Mouse (Mus musculus): ENCODE data around the gene Stac2. TPM values are rescaled to one million over a fixed set of nuclear protein-coding genes. Genes with fewer than 3 reads are reported as not detected.

The Stac2 gene
- polyA plus RNA-seq, 1 experiment: 0.87 TPM

DNA sequence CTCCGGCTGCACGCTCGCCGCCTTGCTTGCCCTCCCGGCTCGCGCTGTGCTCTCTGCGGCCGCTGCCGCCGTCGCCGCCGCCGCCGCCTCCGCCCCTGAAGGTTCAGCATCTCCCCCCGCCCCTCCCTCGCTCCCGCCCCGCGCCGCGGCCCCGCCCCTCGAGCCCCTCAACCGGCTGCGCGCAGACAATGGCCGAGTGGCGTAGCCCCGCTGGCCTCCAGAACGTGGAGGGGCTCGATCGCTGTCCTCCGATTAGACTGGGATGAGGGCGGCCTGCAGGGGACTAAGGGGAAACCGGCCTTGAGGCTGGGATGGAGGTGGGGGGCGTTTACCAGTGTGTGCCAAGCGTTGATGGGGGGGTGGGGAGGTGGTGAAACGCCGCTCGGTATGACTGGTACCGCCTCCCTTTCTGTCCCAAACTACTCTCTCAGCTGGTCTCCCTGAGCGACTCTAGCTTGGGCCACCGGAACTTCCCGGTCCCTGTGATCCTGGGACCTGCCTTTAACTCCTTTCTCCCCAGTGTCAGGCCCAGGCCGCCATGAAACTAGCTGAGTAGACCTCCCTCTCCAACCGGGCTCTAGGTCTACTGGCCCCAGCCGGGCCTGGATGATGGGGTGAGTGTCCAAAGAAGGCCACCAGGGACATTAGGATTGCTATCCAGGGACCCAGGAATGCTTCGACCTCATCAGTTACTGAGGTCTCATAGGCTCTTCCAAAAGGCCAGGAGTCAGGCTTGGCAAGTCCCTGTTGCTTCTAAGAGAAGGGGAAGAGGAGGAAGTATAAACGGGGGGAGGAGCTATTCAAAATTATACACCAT, 30.5 kb downstream of the Stac2 start, which contains the start of gene Cacnb1:
Cacnb1 (minus strand) TSS at position 480 of the 817 bp plus-strand sequence.
- 3% methylated on average over 44 of the region's 52 CpGs for WGBS
- no peak; the same call in 1 of the 2 replicates for TF ChIP-seq POLR2A (IDR thresholded peaks at IDR 0.05; ENCODE audit: low read depth, low read length)
- no peak for TF ChIP-seq CTCF (IDR thresholded peaks at IDR 0.05; ENCODE audit: extremely low read depth, insufficient read length, insufficient replicate concordance, low read depth, low read length)
- H3K36me3 ChIP-seq (ENCODE audit: control insufficient read depth, insufficient read depth, low read length): no peaks in the 10 kb centered on the region
- peak within 1 kb of the TSS; percentile 39 for H3K27ac ChIP-seq (ENCODE audit: insufficient read depth, low read depth, low read length)
- H3K4me1 ChIP-seq (ENCODE audit: control insufficient read depth, insufficient read depth, insufficient read length, low read length): peaks cover 15% of the 10 kb centered on the region
- H3K4me3 ChIP-seq (ENCODE audit: low read depth, low read length): peak within 1 kb of the TSS; percentile 78
- no peaks in the 10 kb centered on the region; the same call in 1 of the 2 replicates for H3K27me3 ChIP-seq (ENCODE audit: control insufficient read depth, insufficient read depth, low read length)

DNA sequence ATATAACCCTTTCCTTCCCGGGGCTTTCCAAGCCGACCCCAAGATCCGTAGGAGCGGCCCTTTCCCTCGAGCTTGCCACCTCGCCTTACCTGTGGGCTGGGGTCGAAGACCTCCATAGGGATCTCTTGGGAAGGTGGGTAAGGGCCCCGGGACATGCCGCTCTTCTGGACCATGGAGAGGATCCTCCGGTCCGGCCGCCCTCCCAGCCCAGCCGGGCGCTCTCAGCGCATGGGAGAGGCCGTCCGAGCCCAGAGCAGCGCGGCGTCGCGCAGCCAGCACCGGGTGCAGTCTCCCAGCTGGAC, 31.1 kb downstream of the Stac2 start:
- H3K4me1 ChIP-seq (ENCODE audit: control insufficient read depth, insufficient read depth, insufficient read length, low read length): peaks cover 15% of the 10 kb centered on the region
- 1% methylated on average over 23 of the region's 23 CpGs for WGBS
- no peaks in the 10 kb centered on the region for H3K36me3 ChIP-seq (ENCODE audit: control insufficient read depth, insufficient read depth, low read length)
- H3K27ac ChIP-seq (ENCODE audit: insufficient read depth, low read depth, low read length): no peak overlapping the region
- H3K27me3 ChIP-seq (ENCODE audit: control insufficient read depth, insufficient read depth, low read length): no peaks in the 10 kb centered on the region; the same call in 1 of the 2 replicates
- TF ChIP-seq CTCF (IDR thresholded peaks at IDR 0.05; ENCODE audit: extremely low read depth, insufficient read length, insufficient replicate concordance, low read depth, low read length) (no peak), POLR2A (IDR thresholded peaks at IDR 0.05; ENCODE audit: low read depth, low read length) (no peak)
- peak overlapping the region; percentile 78 for H3K4me3 ChIP-seq (ENCODE audit: low read depth, low read length)

DNA sequence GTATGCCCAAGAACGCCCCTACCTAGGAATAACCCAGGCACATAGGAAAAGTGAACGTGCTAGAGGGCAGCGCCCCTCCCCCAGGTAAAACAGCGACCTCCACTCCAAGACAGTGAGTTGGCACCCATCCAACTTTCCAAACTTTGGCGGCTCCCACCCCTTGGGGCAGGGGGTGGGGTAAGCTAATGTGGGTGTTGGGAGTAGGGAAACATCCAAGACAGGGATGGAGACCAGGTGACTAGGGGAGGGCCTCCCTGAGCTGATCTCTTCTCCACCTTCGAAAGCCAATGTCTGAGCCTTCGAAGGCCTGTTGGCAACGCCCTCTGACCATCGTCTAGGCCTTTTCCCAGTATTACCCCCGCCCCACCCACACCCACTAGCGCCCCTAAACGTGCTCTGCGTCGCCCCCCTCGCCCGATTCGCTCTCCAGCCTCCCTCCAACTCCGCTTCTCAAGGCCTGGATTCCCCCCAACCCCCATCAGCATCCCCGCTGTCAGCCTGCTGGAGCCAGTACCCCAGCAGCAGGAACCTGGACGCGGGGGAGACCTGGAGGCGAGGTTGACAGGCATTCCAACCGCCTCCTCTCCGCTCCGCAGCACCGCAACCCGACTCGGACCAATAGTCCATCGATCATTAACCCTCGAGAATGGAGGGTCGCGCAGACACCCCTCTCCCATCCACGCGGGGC, 31.6 kb downstream of the Stac2 start:
- peaks cover 15% of the 10 kb centered on the region for H3K4me1 ChIP-seq (ENCODE audit: control insufficient read depth, insufficient read depth, insufficient read length, low read length)
- H3K4me3 ChIP-seq (ENCODE audit: low read depth, low read length): peak overlapping the region; percentile 78
- TF ChIP-seq POLR2A (IDR thresholded peaks at IDR 0.05; ENCODE audit: low read depth, low read length) (no peak), CTCF (IDR thresholded peaks at IDR 0.05; ENCODE audit: extremely low read depth, insufficient read length, insufficient replicate concordance, low read depth, low read length) (no peak)
- WGBS: 12% methylated on average over 34 of the region's 34 CpGs
- H3K27me3 ChIP-seq (ENCODE audit: control insufficient read depth, insufficient read depth, low read length): no peaks in the 10 kb centered on the region; the same call in 1 of the 2 replicates
- H3K27ac ChIP-seq (ENCODE audit: insufficient read depth, low read depth, low read length): no peak overlapping the region
- H3K36me3 ChIP-seq (ENCODE audit: control insufficient read depth, insufficient read depth, low read length): no peaks in the 10 kb centered on the region

DNA sequence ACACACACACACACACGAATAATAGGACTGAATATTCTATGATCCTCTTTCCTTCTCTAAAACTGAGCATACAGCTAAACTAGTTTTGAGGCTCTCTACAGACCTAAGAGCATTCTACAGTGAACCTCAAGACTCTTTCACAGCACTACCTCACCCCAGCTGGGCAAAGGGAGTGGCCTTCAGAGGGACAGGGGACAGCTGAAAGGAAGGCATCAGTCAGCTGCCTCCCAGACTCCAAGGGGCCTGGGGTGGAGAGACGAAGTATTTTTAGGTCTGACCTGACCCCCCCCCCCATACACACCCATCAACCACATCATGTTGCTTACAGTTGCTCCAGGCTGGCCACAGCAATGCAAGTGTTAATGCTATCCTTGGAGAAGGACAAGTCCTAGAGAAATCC, 32.1 kb downstream of the Stac2 start:
- Histone ChIP-seq H3K27me3 (ENCODE audit: control insufficient read depth, insufficient read depth, low read length) (no peaks in the 10 kb centered on the region; the same call in 1 of the 2 replicates), H3K4me1 (ENCODE audit: control insufficient read depth, insufficient read depth, insufficient read length, low read length) (peaks cover 15% of the 10 kb centered on the region), H3K36me3 (ENCODE audit: control insufficient read depth, insufficient read depth, low read length) (no peaks in the 10 kb centered on the region), H3K4me3 (ENCODE audit: low read depth, low read length) (no peak overlapping the region), H3K27ac (ENCODE audit: insufficient read depth, low read depth, low read length) (no peak overlapping the region)
- TF ChIP-seq POLR2A (IDR thresholded peaks at IDR 0.05; ENCODE audit: low read depth, low read length) (no peak), CTCF (IDR thresholded peaks at IDR 0.05; ENCODE audit: extremely low read depth, insufficient read length, insufficient replicate concordance, low read depth, low read length) (no peak)
- WGBS: 63% methylated on average over 2 of the region's 2 CpGs

DNA sequence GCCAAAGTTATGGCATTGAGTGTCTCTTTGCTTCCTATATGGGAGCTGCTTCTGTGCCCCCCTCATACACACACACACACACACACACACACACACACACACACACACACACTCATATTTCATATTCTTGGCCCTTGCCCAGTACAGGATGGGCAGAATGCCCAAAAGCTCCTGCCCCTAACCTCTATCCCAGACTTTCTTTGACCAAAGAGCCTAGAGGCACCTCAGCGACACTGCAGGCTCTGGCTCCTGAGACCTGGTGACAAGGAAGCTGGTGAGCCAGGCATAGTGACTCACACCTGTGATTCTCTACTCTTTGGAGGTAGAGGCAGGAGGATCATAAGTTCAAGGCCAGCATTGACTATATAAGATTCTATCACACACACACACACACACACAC, 32.6 kb downstream of the Stac2 start:
- WGBS: 53% methylated on average over 1 of the region's 1 CpGs
- peaks cover 15% of the 10 kb centered on the region for H3K4me1 ChIP-seq (ENCODE audit: control insufficient read depth, insufficient read depth, insufficient read length, low read length)
- no peaks in the 10 kb centered on the region for H3K36me3 ChIP-seq (ENCODE audit: control insufficient read depth, insufficient read depth, low read length)
- H3K27me3 ChIP-seq (ENCODE audit: control insufficient read depth, insufficient read depth, low read length): no peaks in the 10 kb centered on the region; the same call in 1 of the 2 replicates
- TF ChIP-seq CTCF (IDR thresholded peaks at IDR 0.05; ENCODE audit: extremely low read depth, insufficient read length, insufficient replicate concordance, low read depth, low read length): no peak
- no peak overlapping the region for H3K4me3 ChIP-seq (ENCODE audit: low read depth, low read length)
- H3K27ac ChIP-seq (ENCODE audit: insufficient read depth, low read depth, low read length): no peak overlapping the region

DNA sequence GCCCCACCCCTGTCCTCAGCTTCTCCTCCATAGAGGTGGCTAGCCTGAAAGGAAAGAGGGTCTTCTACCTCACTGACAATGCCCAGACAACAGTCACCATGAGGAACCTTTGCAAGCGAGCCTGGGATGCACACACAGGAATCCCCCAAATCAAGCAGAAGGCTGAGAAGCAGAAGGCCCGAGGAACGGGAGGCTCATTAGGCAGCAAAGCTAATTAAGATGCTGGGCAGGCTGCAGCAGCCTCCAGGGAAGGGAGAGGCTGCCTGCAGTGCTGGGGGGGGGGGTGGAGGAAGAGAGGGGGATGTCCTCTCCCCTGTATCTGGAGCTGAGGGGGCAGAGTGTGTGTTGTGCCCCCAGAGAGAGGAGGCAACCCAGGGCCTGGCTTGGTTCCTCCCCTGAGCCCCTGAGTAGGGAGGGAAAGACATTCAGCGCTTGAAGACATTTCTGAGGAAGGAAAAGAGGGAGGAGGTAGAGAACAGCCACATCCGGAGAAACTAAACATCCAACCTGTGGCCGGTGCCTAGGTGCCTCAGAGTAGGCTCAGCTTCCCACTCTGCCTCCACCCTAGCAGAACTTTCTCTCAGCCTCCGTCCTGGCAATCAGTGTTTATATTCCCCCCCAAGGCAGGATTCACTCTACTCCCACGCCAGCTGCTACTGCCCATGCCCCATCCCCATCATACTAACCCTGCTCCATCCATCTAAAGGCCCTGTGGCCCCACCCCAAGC, 33.2 kb downstream of the Stac2 start:
- TF ChIP-seq POLR2A (IDR thresholded peaks at IDR 0.05; ENCODE audit: low read depth, low read length) (no peak), CTCF (IDR thresholded peaks at IDR 0.05; ENCODE audit: extremely low read depth, insufficient read length, insufficient replicate concordance, low read depth, low read length) (no peak)
- no peaks in the 10 kb centered on the region; the same call in 1 of the 2 replicates for H3K27me3 ChIP-seq (ENCODE audit: control insufficient read depth, insufficient read depth, low read length)
- H3K27ac ChIP-seq (ENCODE audit: insufficient read depth, low read depth, low read length): no peak overlapping the region
- no peaks in the 10 kb centered on the region for H3K36me3 ChIP-seq (ENCODE audit: control insufficient read depth, insufficient read depth, low read length)
- 64% methylated on average over 8 of the region's 8 CpGs for WGBS
- peaks cover 15% of the 10 kb centered on the region for H3K4me1 ChIP-seq (ENCODE audit: control insufficient read depth, insufficient read depth, insufficient read length, low read length)
- H3K4me3 ChIP-seq (ENCODE audit: low read depth, low read length): no peak overlapping the region

All from small intestine, adult 2 months (tissue).